Mouse (Mus musculus): ENCODE data around the gene Th.
A peak's percentile ranks its signal among the peaks of the same experiment; 100 is the strongest.

Gene Th

DNA sequence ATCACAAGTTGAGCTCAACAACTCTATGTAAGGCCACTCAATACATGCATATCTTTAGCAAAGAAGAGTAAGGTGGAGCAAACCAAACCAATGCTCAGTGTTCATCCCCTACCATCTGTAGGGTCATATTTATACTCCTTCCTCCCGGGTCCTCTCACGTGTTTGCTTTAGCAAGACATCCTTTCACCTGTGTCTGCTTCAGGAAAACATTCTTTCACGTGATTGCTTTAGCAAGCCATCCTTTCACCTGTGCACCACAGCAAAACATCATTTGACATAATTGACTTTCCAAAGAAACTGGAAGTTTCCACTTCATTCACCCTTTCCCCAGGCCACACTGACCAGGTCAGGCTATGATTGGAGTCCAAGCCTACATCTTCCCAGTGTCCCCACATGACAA, at the start of gene Th:
Gene Th, minus strand, starts transcription at position 101 of the 400 bp plus-strand sequence.
- DNase-seq = no peak

DNA sequence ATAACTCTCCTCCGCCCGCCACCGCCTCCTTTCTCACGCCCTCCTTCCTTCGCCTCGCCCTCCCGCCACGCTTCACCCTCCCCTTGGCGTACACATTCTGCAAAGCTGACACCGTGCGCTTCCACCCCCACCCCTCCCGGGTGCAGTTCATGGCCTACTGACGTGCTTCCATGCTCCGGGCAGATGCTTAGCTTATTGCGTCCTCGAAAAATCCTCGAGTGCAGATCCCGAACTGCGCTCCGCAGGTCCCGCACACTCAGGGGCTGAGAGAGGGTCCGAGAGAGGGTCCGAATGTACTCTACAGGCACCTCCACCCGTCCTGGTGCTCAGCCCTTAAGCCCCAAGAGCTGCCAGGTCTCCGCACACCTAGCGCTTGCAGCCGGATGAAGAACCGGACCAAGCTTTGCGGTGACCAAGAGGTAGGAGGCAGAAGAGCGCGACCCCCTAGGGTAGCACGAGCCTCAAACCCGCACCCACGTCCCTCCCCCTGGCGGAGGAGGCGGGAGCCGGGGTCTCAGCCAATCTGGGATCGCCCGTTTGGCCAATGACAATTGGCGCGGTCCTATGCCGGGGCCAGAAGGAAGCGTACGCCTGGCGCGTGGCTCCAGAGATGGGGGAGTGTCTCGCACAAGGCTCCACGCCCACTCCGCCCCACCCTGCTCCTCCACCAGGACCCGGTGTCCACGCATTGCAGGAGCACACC, 38.0 kb upstream of the Th start, which contains the start of gene Ascl2:
Gene Ascl2, minus strand, starts transcription at position 456 of the 703 bp plus-strand sequence.
- DNase-seq = no peak

DNA sequence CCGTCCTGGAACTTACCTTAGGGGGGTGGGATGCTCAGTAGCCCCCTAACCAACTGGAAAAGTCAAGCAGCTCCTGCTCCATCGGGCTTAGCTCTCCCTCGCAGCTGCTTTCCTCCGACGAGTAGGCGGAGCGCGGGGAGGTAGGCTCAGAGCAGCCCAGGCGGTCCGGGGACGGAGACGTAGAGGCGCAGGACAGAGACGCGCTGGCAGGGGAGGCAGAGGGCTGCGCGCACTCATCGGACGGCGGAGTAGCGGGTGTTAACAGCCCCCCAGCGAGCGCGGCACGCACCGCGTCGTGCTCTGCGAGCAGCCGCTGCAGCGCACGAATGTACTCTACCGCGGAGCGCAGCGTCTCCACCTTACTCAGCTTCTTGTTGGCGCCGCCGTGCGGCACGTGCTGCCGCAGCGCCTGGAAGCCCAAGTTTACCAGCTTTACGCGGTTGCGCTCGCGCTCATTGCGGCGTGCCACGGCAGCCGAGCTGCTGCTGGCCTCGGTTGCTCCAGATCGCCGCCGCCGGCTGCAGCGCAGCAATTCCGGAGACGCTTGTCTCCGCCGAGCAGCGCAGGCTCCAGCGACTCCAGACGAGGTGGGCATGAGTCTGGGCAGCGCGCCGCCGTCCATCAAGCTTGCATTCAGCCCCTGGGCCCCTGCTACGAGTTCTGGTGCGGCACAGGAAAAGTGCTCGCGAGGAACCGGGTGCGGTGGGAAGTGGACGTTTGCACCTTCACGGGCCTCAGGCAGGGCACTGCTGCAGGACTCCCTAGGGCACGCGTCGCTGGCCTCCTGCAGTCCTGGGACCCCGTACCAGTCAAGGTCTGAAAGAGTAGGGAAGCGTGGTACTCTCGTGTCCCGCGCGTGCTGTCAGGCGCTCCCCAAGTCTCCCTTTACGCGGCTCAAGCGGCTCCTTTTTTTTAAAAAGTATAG, 37.2 kb upstream of the Th start:
- no peak for DNase-seq

DNA sequence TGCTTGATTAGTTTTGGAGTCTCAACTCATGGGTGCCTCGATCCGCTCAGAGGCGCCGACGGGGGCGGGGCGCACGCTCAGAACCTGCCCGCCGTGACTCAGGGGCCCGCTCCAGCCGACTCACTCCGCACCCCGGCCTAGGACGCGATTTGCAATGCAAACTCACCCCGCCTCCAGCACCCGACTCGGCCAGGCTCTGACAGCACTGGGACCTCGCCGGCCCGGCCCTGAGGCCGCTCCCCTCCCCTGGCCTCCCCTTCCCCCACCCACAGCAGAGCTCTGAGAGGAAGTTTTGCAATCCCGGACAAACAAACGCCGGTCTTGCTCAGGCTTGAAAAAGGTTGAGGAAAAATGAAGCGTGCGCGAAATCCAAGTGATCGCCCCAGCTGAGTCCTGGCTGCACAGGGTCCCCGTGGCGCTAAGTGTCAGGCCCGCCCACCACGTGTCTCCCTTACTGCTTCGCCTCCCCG, 36.5 kb upstream of the Th start:
- no peak for DNase-seq

DNA sequence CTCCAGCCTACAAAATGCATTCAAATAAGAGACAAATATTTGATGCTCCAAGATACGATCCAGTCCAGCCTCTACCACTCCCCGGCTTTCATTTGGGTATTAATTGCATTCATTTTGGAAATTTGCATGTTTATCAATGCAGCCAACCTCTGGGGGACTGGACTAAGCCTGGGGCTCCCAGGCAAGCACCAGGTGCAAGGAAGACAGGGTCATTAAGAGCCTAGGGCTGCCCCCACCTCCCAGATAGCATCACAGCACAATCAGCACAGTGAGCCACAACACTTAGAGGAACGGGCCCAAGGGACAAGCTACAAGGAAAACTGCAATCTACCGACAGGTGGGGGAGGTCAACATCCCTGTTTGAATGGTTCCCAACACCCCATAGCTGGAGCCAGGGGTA, 28.8 kb upstream of the Th start:
- DNase-seq = no peak

DNA sequence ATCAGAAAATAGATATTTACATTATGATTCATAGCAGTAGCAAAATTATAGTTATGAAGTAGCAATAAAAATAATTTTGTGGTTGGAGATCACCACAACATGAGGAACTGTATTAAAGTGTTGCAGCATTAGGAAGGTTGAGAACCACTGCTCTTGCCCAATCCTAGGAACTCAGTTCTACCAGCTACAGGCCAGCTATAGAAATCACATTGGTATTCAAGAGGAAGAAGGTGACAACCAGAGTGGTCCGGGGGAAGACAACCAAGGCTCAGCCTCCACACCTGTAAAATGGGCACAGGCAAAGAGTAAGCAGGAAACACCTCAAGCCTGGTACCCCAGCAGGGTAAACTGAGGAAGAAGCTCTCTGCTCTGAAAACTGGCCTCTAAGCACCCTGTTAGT, 27.9 kb upstream of the Th start:
- DNase-seq = no peak

DNA sequence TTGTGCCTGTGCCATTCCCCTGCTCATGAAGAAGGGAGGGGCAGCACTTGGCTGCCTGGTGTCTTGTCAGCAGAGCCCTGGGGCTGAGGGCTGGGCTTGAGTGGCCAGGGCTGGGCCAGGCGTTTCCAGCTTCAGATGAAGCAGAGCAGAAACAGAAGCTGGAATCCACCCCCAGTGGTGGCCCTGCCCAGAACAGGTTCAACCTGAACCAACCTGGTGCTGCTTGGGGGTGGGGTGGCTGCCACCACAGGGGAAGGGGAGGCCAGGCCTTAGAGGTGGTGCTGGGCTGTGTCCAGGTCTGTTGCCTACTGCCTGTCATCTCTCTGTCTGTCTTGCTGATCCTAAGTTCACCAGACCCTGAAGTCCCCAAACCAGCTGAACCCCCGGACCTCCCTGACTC, 25.1 kb upstream of the Th start:
- no peak for DNase-seq

DNA sequence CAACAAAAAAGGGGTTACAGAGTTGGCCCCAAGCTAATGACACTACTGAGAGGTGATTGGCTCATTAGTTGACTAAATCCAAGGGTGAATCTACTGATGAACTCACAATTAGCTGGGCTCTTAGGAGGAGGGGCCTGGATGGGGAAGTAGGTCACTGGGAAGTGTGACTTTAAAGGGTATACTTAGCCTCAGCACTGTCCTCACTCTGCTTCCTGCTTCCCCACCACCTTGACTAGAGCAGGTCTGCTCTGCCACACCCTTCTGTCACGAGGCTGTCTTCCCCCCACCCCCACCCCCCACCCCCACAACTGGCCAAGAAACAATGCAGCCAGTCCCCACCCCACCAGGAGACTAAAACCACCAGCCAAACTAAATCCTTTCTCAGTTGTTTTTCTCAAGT, 18.6 kb upstream of the Th start:
- no peak for DNase-seq

DNA sequence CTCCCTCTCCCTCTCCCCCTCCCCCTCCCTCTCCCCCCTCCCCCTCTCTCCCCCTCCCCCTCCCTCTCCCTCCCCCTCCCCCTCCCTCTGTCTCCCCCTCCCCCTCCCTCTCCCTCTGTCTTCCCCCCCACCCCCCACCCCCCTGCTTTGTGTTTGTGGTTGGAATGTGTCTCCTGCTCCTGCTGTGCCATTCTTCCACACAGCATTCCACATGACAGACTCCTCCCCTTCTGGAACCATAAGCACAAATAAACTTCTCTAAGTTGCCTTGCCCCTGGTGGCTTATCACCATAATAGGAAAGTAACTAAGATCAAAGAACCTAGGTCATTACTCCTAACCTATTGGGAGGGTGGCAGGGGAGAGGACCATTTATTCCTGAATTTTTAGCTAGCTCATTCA, 6.7 kb upstream of the Th start:
- no peak for DNase-seq

DNA sequence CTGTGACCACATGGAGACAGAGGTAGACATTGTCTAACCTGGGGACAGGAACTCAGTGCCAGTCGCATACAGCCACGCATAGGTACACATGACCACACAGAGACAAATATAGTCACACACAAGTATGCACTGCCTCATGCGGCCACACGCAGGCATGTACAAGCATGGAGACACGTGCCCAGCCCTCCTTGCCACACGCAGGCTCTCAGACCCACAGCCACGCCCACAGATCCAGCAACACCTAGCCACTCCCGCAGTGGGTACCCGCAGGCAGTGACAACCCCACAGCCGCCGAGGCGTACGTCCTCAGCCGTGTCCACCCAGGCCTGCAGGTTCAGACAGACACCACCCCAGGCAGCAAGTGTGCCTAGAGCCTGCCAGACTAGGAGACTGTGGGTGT, 4.8 kb upstream of the Th start:
- DNase-seq = no peak

DNA sequence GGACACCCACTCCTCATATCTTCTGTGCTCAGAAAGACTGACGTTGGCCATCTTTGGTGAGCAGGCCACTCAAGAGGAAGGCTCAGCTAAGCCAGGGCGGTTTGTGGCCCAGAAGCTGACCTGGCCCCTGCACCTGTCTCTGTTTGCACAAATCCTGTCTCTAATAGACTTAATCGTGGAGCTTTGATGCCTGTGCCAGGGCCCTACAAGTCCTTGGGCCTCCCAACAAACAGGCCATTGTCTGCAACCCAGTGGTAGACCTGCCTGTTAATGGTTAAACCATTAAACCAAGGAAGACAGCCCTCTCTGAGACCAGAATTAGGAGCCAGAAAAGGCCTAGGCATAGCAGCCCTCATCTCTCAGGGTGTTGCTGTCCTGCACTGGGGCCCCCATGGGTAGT, 1.5 kb upstream of the Th start:
- DNase-seq = no peak

DNA sequence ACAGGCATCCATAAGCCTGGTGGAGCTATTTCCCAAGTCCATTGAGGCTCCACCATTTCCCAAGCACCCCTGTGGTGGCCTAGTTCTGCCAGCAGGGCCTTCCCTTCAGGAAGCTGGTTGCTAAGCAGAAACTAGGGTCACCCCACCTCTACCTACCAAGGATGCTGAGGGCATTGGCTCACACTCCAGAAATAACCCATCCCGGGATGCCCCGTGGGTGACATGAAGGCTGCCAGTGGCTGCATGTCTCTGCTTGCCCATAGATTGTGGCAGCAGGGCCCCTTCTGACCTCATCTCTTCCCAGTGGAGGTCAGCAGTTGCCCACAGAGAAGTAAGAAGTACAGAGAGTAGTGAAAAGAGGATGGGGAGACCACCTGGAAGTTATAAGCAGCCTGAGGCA, 1.4 kb downstream of the Th start:
- no peak for DNase-seq

DNA sequence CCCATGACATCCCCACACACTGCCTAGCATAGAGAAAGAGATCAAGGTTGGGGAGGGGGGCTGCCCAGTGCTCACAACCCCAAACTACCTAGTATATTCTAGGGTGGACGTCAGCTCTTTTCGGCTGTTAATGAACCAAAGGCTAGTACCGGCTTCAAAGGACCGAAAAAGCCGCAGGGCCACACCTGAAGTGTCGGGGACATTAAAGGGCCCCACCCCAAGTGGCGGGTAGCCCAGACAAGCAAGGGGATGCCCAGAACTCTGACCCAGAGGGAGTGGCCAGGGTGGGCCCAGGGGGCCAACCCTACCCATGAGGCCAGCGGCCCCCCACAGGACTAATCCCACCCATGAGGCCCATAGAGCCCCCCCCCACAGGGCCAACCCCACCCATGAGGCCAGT, 3.6 kb downstream of the Th start:
- DNase-seq = no peak

DNA sequence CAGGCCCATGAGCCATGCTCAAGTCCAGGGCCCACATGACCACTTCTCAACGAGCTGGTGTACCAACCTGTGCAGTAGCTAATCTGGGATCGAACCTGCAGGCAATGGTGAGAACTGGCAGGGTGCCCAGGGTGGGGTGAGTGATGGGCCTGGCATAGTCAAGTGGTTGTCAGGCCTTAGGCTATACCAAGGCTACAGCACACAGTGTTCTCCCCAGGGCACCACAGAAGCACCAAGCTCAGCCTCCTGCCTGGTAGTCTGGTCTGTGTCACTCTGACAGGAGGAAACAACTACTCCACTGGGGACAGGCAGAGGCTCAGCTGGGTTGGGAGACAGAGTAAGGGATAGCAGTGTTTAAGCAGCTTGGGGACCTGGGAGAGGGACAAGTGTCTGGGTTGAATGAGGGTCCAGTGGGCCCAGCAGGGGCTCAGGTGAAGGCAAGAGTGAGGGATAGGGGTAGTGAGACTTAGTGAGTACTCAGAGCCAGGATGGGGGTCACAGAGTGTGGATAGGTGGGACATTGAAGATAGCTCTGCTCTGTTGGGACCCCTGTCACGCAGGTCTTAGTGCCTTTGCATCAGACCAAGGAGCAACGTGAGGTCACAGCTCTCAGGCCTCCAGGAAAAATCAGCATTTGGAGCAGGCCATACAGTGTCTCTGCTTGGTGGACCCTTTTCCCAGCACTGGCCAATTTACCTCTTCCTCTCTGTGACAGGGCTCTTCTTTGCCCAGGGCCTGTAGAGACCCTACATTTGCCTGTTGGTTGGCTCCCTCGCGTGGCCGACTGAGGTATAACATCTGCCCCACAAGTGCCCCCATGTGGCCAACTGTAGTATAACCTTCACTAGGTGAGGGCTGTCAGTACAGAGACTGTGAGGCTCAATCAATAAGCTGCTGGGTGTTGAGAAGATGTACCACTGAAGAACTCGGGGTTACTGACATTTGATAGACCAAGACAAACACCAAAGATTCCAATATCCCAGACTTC, 12.0 kb downstream of the Th start:
- DNase-seq = peak; percentile 55

DNA sequence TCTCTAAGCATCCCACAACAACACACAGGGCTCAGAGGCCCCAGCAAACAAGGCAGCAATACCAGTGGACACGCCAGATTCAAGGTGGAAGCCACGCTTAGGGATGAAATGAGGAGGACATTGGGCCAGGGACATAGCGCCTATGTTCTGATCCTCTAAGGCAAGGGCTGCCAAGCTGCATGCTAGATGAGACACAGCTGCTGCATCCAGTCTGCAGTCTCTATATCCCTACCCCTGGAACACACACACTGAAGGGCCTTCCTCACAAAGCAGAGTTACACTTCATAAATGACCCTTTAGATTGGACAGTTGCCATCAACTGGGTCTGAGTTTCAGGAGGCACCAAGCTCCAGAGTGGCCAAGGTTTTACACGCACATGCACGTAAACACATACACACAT, 13.3 kb downstream of the Th start:
- DNase-seq = no peak

DNA sequence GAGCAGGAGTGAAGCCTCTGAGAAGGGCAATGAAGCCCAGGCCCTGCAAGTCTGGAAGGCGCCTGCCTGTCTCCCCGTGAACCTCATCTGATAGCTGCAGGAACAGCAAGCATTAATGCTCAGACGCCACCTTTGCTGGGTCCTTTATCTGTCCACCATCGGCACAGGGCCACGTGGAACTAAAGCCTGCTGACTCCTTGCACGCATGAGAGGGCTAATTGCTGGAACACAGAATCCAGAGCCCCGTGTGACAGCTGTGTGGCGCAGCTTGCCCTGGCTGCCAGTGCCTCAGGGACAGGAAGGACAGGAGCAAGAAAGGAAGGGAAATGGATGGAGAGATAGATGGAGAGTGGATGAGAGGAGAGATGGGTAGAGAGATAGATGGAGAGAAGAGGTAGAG, 14.8 kb downstream of the Th start:
- peak; percentile 55 for DNase-seq

DNA sequence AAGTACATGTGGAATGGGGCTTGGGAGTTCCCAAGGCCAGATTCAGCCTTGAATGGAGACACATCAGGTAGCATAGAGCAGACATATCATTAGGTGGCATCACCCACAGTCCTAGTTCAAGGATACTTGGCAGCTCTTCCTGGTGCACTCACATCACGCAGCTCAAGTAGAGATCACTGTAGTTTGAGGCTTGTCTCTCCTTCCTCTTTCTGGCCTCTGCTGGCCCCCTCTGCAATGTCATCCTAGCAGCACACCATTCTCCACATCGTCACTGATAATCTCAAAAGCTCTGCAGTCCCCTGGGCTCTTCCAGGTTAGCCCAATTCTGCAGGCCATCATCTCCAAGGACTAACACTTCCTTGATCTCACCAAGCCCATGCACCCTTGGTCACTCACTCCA, 19.2 kb downstream of the Th start:
- DNase-seq = no peak

DNA sequence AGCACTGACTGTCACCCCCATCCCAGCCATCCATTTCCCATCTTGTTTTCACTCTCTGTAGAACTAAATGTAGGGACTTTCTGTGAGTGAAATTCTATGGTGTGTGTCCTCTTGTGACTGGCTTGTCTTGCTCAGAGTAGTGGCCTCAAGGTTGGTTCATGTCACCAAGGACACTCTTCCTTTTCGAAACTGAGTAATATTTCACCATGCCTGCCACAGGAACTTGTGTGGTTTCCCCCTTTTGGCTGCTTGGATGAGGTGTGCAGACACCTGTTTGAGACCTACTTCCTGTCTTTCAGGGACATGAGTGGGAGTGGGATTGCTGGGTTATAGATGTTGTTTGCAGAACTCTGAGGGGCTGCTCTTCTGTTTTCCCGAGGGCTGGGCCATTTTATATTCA, 20.8 kb downstream of the Th start:
- no peak for DNase-seq

DNA sequence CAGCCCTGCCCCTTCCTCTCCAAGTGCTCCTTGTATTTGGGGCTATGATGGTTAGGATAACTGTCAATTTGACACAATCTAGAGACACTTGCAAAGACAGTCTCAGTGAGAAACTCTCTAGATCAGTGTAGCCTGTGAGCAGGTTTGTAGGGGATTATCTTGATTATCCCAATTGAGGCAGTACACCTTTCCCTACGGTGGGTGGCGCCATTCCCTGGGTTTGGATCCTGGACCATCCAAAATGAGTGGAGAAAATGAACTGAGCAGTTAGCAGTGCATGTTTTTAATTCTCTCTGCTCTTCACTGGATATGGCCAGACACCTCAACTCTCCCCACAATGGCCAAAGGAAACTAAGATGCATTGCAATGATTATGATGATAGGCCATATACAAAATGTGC, 21.3 kb downstream of the Th start:
- DNase-seq = no peak

DNA sequence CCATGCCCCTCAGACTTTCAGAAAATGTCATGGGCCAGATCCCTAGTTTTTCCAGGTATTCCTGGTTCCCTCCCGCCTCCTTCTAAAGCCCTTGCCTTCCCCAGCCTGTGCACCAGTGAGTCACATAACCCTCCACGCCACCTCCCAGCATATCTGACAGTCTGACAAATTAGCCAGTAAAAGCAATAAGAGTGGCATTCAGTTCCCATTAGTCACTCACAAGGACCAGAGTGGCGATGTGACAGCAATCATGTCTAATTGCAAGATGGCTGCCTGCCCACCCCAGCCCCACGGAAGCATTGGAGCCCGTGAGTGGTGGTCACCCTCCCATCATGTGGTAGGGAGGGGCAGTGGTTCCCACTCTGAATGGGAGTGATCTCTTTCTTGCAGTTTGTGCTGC, 25.3 kb downstream of the Th start:
- DNase-seq = no peak

DNA sequence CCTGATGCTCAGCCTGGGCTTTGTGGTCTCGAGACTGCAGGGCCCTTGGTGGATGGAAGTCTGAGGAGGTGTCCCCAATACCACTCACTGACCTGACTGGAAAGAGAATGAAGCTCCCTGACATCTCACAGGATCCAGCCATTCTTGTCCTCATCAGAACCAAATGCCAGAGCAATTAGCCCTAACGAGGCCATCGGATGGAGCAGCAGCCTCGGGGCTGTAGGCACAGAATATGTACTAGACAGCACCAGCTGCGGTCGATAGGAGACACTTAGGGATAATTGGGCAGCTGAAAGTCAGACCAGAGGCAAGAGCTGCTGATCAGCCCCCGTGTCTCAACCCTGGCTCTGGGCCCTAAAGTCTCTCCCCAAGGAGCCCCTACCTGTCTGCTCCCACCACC, 26.6 kb downstream of the Th start:
- no peak for DNase-seq

DNA sequence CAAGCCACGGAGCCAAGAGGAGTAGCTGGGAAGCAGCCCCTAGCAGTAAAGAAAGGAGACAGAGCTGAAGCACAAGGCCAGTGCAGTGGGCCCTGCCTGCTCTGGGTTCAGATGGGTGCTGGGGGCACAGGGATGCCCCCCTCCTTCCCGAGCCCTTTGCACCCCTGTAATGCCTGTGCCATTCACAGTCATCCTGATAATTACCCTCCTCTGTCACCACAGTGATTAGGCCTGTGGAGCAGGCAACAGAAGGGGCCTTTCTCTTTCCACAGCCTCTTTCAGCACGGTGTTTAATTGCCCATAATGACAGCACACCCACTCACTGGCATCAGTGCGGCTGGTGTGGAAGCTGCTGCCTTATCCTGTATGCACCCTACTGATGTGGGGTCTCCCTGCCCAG, 28.0 kb downstream of the Th start:
- no peak for DNase-seq

DNA sequence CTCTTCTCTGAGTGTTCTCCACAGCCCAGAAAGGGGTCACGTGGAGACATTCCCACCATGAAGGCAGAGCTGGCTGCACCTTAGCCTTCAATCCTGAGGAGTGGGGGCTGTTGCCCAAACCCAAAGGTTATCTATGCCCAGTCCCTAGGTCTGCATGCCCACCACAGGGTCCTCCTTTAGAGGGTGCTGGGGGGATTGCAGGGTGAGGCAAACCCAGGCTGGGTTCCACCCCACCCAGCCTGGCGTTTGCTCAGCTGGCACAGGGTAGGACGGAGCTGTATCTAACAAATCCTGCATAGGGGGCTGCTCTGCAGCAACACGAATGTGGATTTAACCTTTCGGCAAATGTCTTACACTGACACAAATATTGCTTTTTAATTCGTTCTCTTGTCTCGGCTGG, 29.2 kb downstream of the Th start:
- no peak for DNase-seq

Measured in cerebellum, adult 11-12 months (tissue).